Mouse (Mus musculus) liver, adult 2 months (tissue): ENCODE measurements at regions not wholly inside any gene's neighbourhood (a gene's known extent, or its start where the extent isn't known, plus 50 kb on each side); places are given as distances from the start of the nearest gene placed in this dataset.

Experiments
- DNase-seq: peaks from one replicate; pipeline ENCODE4 v3.0.0-alpha.2; 2011; ENCODE audit warnings: low read depth, low spot score; ENCODE audit errors: extremely low read depth
- H3K27ac ChIP-seq: fragments of 200-500 bp; replicated peaks from 2 replicates; pipeline ENCODE4 v1.5.1; 2012; ENCODE audit warnings: low read depth, mild to moderate bottlenecking, control low read depth, inconsistent platforms, low read length; ENCODE audit not compliant: insufficient read depth
- H3K27me3 ChIP-seq: fragments of 200-500 bp; 2 replicates; pipeline ENCODE4 v1.6.1; 2012; ENCODE audit warnings: mild to moderate bottlenecking, moderate library complexity, low read length, inconsistent platforms; ENCODE audit not compliant: control insufficient read depth, insufficient read depth
- H3K36me3 ChIP-seq: fragments of 200-500 bp; 2 replicates; pipeline ENCODE4 v1.6.1; 2012; ENCODE audit warnings: low read length, inconsistent platforms; ENCODE audit not compliant: control insufficient read depth, insufficient read depth
- H3K4me1 ChIP-seq: fragments of 200-500 bp; 2 replicates; pipeline ENCODE4 v1.6.1; 2011; ENCODE audit warnings: low read length; ENCODE audit not compliant: control insufficient read depth, insufficient read depth
- H3K4me3 ChIP-seq: fragments of 200-500 bp; 2 replicates; pipeline ENCODE4 v1.5.1; 2011; ENCODE audit warnings: low read depth, mild to moderate bottlenecking, control low read depth, low read length, moderate library complexity; ENCODE audit not compliant: insufficient read depth
- H3K79me2 ChIP-seq: fragments of 200-500 bp; 2 replicates; pipeline ENCODE4 v1.6.1; 2012; ENCODE audit warnings: inconsistent platforms, mild to moderate bottlenecking, low read length, moderate library complexity; ENCODE audit not compliant: control insufficient read depth, insufficient read depth
- H3K9ac ChIP-seq: fragments of 200-500 bp; 2 replicates; pipeline ENCODE4 v1.6.1; 2012; ENCODE audit warnings: low read depth, mild to moderate bottlenecking, control low read depth, inconsistent platforms, low read length
- CTCF ChIP-seq: fragments of 200-500 bp; IDR thresholded peaks from 2 replicates; pipeline ENCODE4 v1.5.1; 2011; ENCODE audit warnings: low read depth, low read length, control low read depth
- POLR2A ChIP-seq: fragments of 200-500 bp; IDR thresholded peaks from 2 replicates; pipeline ENCODE4 v1.6.1; 2011; ENCODE audit warnings: low read length, control low read depth; ENCODE audit not compliant: insufficient read depth; ENCODE audit errors: extremely low read depth
- WGBS: fragments of 180-500 bp; shearing (Covaris S2); methylation state at CpG from one replicate; pipeline ENCODE4 v1.1.7; 2018; 5-methylcytosine and 5-hydroxymethylcytosine counted together

GRCm38 (mm10) chr1:189494896-189495295 is 92.8 kb upstream of the Kcnk2 start:
- Histone ChIP-seq H3K27me3 (no peaks in the 10 kb centered on the region), H3K27ac (no peak overlapping the region), H3K9ac (no peak overlapping the region), H3K4me1 (no peaks in the 10 kb centered on the region), H3K36me3 (no peaks in the 10 kb centered on the region), H3K4me3 (no peak overlapping the region), H3K79me2 (no peaks in the 10 kb centered on the region)
- WGBS, result 69% methylated on average over 11 of the region's 11 CpGs
- no peak for DNase-seq
- no peak for TF ChIP-seq POLR2A
- no peak for TF ChIP-seq CTCF

- Histone ChIP-seq H3K9ac (no peak overlapping the region), H3K4me1 (no peaks in the 10 kb centered on the region), H3K27ac (no peak overlapping the region), H3K36me3 (no peaks in the 10 kb centered on the region), H3K79me2 (no peaks in the 10 kb centered on the region), H3K4me3 (no peak overlapping the region), H3K27me3 (no peaks in the 10 kb centered on the region)
- DNase-seq, result no peak
- WGBS, result 90% methylated on average over 4 of the region's 4 CpGs
- no peak for TF ChIP-seq POLR2A
- TF ChIP-seq CTCF, result no peak
Observed at GRCm38 (mm10) chr1:189485336-189485735, 83.3 kb upstream of the Kcnk2 start.

GRCm38 (mm10) chr1:189483331-189483730 is 81.3 kb upstream of the Kcnk2 start:
- Histone ChIP-seq H3K79me2 (no peaks in the 10 kb centered on the region), H3K27me3 (no peaks in the 10 kb centered on the region), H3K9ac (no peak overlapping the region), H3K4me1 (no peaks in the 10 kb centered on the region), H3K36me3 (no peaks in the 10 kb centered on the region), H3K27ac (no peak overlapping the region), H3K4me3 (no peak overlapping the region)
- TF ChIP-seq CTCF, result no peak
- TF ChIP-seq POLR2A, result no peak
- no peak for DNase-seq
- 84% methylated on average over 7 of the region's 7 CpGs for WGBS

GRCm38 (mm10) chr1:189478051-189478450 is 76.0 kb upstream of the Kcnk2 start:
- H3K9ac ChIP-seq, result no peak overlapping the region
- H3K4me1 ChIP-seq, result no peaks in the 10 kb centered on the region
- no peaks in the 10 kb centered on the region for H3K79me2 ChIP-seq
- WGBS, result 65% methylated on average over 6 of the region's 6 CpGs
- no peak overlapping the region for H3K4me3 ChIP-seq
- DNase-seq, result no peak
- TF ChIP-seq POLR2A (no peak), CTCF (no peak)
- no peaks in the 10 kb centered on the region for H3K36me3 ChIP-seq
- no peaks in the 10 kb centered on the region for H3K27me3 ChIP-seq
- no peak overlapping the region for H3K27ac ChIP-seq

- TF ChIP-seq POLR2A (no peak), CTCF (no peak)
- no peaks in the 10 kb centered on the region for H3K4me1 ChIP-seq
- no peak for DNase-seq
- no peak overlapping the region for H3K27ac ChIP-seq
- no peaks in the 10 kb centered on the region for H3K27me3 ChIP-seq
- 92% methylated on average over 14 of the region's 14 CpGs for WGBS
- H3K9ac ChIP-seq, result no peak overlapping the region
- no peaks in the 10 kb centered on the region for H3K36me3 ChIP-seq
- no peak overlapping the region for H3K4me3 ChIP-seq
- no peaks in the 10 kb centered on the region for H3K79me2 ChIP-seq
Observed at GRCm38 (mm10) chr1:189476796-189477195, 74.7 kb upstream of the Kcnk2 start.

- H3K9ac ChIP-seq, result no peak overlapping the region
- no peak overlapping the region for H3K27ac ChIP-seq
- H3K36me3 ChIP-seq, result no peaks in the 10 kb centered on the region
- no peaks in the 10 kb centered on the region for H3K79me2 ChIP-seq
- no peaks in the 10 kb centered on the region for H3K4me1 ChIP-seq
- TF ChIP-seq POLR2A (no peak), CTCF (no peak)
- 73% methylated on average over 4 of the region's 4 CpGs for WGBS
- no peaks in the 10 kb centered on the region for H3K27me3 ChIP-seq
- no peak overlapping the region for H3K4me3 ChIP-seq
- DNase-seq, result no peak
Observed at GRCm38 (mm10) chr1:189473071-189473470, 71.0 kb upstream of the Kcnk2 start.
